Mouse (Mus musculus) cerebellum, postnatal 10 days (tissue): ENCODE results near the gene Bcas3.
A peak's percentile ranks its signal among the peaks of the same experiment; 100 is the strongest.

Source experiments
- DNase-seq, 2 experiments: peaks; one replicate each; pipeline ENCODE4 v3.0.0; 2021; ENCODE audit warnings: mixed read lengths in 2 of 2

The Bcas3 gene

GRCm38 (mm10) chr11:85850233-85850632 is 497.3 kb downstream of the Bcas3 start, which contains the start of gene Gm11444:
Gene Gm11444, minus strand, starts transcription at chr11:85850333.
- DNase-seq = no peak

- peak; percentile 18 to 27 for DNase-seq
Measured at GRCm38 (mm10) chr11:85850758-85851157, 497.8 kb downstream of the Bcas3 start.

GRCm38 (mm10) chr11:85857997-85858698 is 505.2 kb downstream of the Bcas3 start:
- DNase-seq = no peak

GRCm38 (mm10) chr11:85864363-85864762 is 511.4 kb downstream of the Bcas3 start:
- peak; percentile 17 to 28 for DNase-seq
